Mouse (Mus musculus) embryonic facial prominence, embryonic 12.5 days (tissue): Measurements from ENCODE around the gene Ldlrad3. TPM values are rescaled to one million over a fixed set of nuclear protein-coding genes. Genes with fewer than 3 reads are reported as not detected.

ENCODE experiments used
- polyA plus RNA-seq: library from polyadenylated mRNA; unstranded; fragments of >200 nt; fragmentation: Nextera tagmentation; extraction: Ambion mirVana; gene quantifications from 2 replicates; pipeline ENCODE4 v1.2.1, GENCODE M21; 2016

Gene Ldlrad3
- polyA plus RNA-seq, 1 experiment from 2014 or later: 55.7 TPM

Other genes starting within 250 kb of the Ldlrad3 start
- 54.4 and 63.8 TPM in 2 replicates for gene Trim44, start 221.4 kb upstream of the Ldlrad3 start, polyA plus RNA-seq